Mouse (Mus musculus): Measurements from ENCODE around the gene Pik3ap1. TPM values are rescaled to one million over a fixed set of nuclear protein-coding genes. Genes with fewer than 3 reads are reported as not detected.
"Not testable (repeated sequence)": the region's sequence is repeated elsewhere in the genome, so short reads cannot be mapped to it uniquely, and the experiment has no call there.

The Pik3ap1 gene
- 1.5 and 2.0 TPM in 2 replicates for polyA plus RNA-seq (2014; fragmentation: Nextera tagmentation; extraction: Ambion mirVana)

GRCm38 (mm10) chr19:41384922-41385508 lies at the start of gene Pik3ap1:
TSS of gene Pik3ap1 (minus strand) at chr19:41385102.
- Histone ChIP-seq H3K9me3 (ENCODE audit: control insufficient read depth, low read length) (no peaks in the 10 kb centered on the region), H3K27ac (ENCODE audit: low read depth, low read length) (no peak within 1 kb of the TSS), H3K4me1 (ENCODE audit: control insufficient read depth, insufficient read depth, low read length) (peaks cover 4% of the 10 kb centered on the region; the same call in 1 of the 2 replicates), H3K36me3 (ENCODE audit: control insufficient read depth, insufficient read depth, low read length) (no peaks in the 10 kb centered on the region), H3K9ac (ENCODE audit: low read length) (peak within 1 kb of the TSS; percentile 52), H3K4me3 (ENCODE audit: low read depth, low read length) (peak within 1 kb of the TSS; percentile 43), H3K27me3 (ENCODE audit: control insufficient read depth, insufficient read depth, low read length) (peaks cover 6% of the 10 kb centered on the region; the same call in 1 of the 2 replicates), H3K4me2 (ENCODE audit: low read depth) (peak within 1 kb of the TSS; percentile 98)
- DNase-seq (ENCODE audit: low spot score) (peak; percentile 41), ATAC-seq (ENCODE audit: insufficient read depth, low FRiP score, low TSS enrichment) (no peak)
- WGBS = under 1% methylated on average over 41 of the region's 41 CpGs

GRCm38 (mm10) chr19:41431512-41432164 lies 46.7 kb upstream of the Pik3ap1 start:
- not testable (repeated sequence) for H3K4me1 ChIP-seq (ENCODE audit: control insufficient read depth, insufficient read depth, low read length); H3K4me3 ChIP-seq (ENCODE audit: low read depth, low read length); H3K27me3 ChIP-seq (ENCODE audit: control insufficient read depth, insufficient read depth, low read length); DNase-seq (ENCODE audit: low spot score); H3K36me3 ChIP-seq (ENCODE audit: control insufficient read depth, insufficient read depth, low read length); ATAC-seq (ENCODE audit: insufficient read depth, low FRiP score, low TSS enrichment); H3K4me2 ChIP-seq (ENCODE audit: low read depth); H3K27ac ChIP-seq (ENCODE audit: low read depth, low read length); H3K9ac ChIP-seq (ENCODE audit: low read length); H3K9me3 ChIP-seq (ENCODE audit: control insufficient read depth, low read length)
- WGBS = no CpG with 5 or more reads among the region's 6 CpGs

- not testable (repeated sequence) for H3K36me3 ChIP-seq (ENCODE audit: control insufficient read depth, insufficient read depth, low read length); ATAC-seq (ENCODE audit: insufficient read depth, low FRiP score, low TSS enrichment); H3K27me3 ChIP-seq (ENCODE audit: control insufficient read depth, insufficient read depth, low read length); H3K9ac ChIP-seq (ENCODE audit: low read length); H3K27ac ChIP-seq (ENCODE audit: low read depth, low read length); H3K4me1 ChIP-seq (ENCODE audit: control insufficient read depth, insufficient read depth, low read length); H3K4me2 ChIP-seq (ENCODE audit: low read depth); H3K4me3 ChIP-seq (ENCODE audit: low read depth, low read length); DNase-seq (ENCODE audit: low spot score); H3K9me3 ChIP-seq (ENCODE audit: control insufficient read depth, low read length)
- WGBS = no CpG with 5 or more reads among the region's 8 CpGs
Observed at GRCm38 (mm10) chr19:41425927-41426772, 41.2 kb upstream of the Pik3ap1 start.

GRCm38 (mm10) chr19:41421264-41421663 lies 36.4 kb upstream of the Pik3ap1 start:
- 79% methylated on average over 2 of the region's 2 CpGs for WGBS
- Histone ChIP-seq H3K36me3 (ENCODE audit: control insufficient read depth, insufficient read depth, low read length) (no peaks in the 10 kb centered on the region), H3K9me3 (ENCODE audit: control insufficient read depth, low read length) (no peaks in the 10 kb centered on the region), H3K4me1 (ENCODE audit: control insufficient read depth, insufficient read depth, low read length) (no peaks in the 10 kb centered on the region), H3K9ac (ENCODE audit: low read length) (no peak overlapping the region), H3K27ac (ENCODE audit: low read depth, low read length) (no peak overlapping the region), H3K27me3 (ENCODE audit: control insufficient read depth, insufficient read depth, low read length) (no peaks in the 10 kb centered on the region), H3K4me3 (ENCODE audit: low read depth, low read length) (no peak overlapping the region), H3K4me2 (ENCODE audit: low read depth) (no peak overlapping the region)
- no peak for DNase-seq (ENCODE audit: low spot score)
- no peak for ATAC-seq (ENCODE audit: insufficient read depth, low FRiP score, low TSS enrichment)

- WGBS = 82% methylated on average over 2 of the region's 2 CpGs
- H3K27ac ChIP-seq (ENCODE audit: low read depth, low read length) = no peak overlapping the region
- H3K9ac ChIP-seq (ENCODE audit: low read length) = no peak overlapping the region
- no peaks in the 10 kb centered on the region for H3K4me1 ChIP-seq (ENCODE audit: control insufficient read depth, insufficient read depth, low read length)
- H3K36me3 ChIP-seq (ENCODE audit: control insufficient read depth, insufficient read depth, low read length) = no peaks in the 10 kb centered on the region
- H3K27me3 ChIP-seq (ENCODE audit: control insufficient read depth, insufficient read depth, low read length) = no peaks in the 10 kb centered on the region
- no peaks in the 10 kb centered on the region for H3K9me3 ChIP-seq (ENCODE audit: control insufficient read depth, low read length)
- DNase-seq (ENCODE audit: low spot score) (no peak), ATAC-seq (ENCODE audit: insufficient read depth, low FRiP score, low TSS enrichment) (no peak)
- no peak overlapping the region for H3K4me2 ChIP-seq (ENCODE audit: low read depth)
- H3K4me3 ChIP-seq (ENCODE audit: low read depth, low read length) = no peak overlapping the region
Observed at GRCm38 (mm10) chr19:41418786-41419185, 33.9 kb upstream of the Pik3ap1 start.

- Histone ChIP-seq H3K4me3 (ENCODE audit: low read depth, low read length) (no peak overlapping the region), H3K36me3 (ENCODE audit: control insufficient read depth, insufficient read depth, low read length) (no peaks in the 10 kb centered on the region), H3K9ac (ENCODE audit: low read length) (no peak overlapping the region), H3K27me3 (ENCODE audit: control insufficient read depth, insufficient read depth, low read length) (no peaks in the 10 kb centered on the region), H3K4me1 (ENCODE audit: control insufficient read depth, insufficient read depth, low read length) (no peaks in the 10 kb centered on the region), H3K9me3 (ENCODE audit: control insufficient read depth, low read length) (no peaks in the 10 kb centered on the region), H3K27ac (ENCODE audit: low read depth, low read length) (no peak overlapping the region), H3K4me2 (ENCODE audit: low read depth) (no peak overlapping the region)
- ATAC-seq (ENCODE audit: insufficient read depth, low FRiP score, low TSS enrichment) = no peak
- DNase-seq (ENCODE audit: low spot score) = no peak
- 47% methylated on average over 5 of the region's 5 CpGs for WGBS
Observed at GRCm38 (mm10) chr19:41417995-41418394, 33.1 kb upstream of the Pik3ap1 start.

GRCm38 (mm10) chr19:41416201-41416600 lies 31.3 kb upstream of the Pik3ap1 start:
- Histone ChIP-seq H3K4me3 (ENCODE audit: low read depth, low read length) (no peak overlapping the region), H3K9ac (ENCODE audit: low read length) (no peak overlapping the region), H3K9me3 (ENCODE audit: control insufficient read depth, low read length) (no peaks in the 10 kb centered on the region), H3K27ac (ENCODE audit: low read depth, low read length) (no peak overlapping the region), H3K4me1 (ENCODE audit: control insufficient read depth, insufficient read depth, low read length) (no peaks in the 10 kb centered on the region), H3K27me3 (ENCODE audit: control insufficient read depth, insufficient read depth, low read length) (no peaks in the 10 kb centered on the region), H3K36me3 (ENCODE audit: control insufficient read depth, insufficient read depth, low read length) (no peaks in the 10 kb centered on the region), H3K4me2 (ENCODE audit: low read depth) (no peak overlapping the region)
- WGBS = 38% methylated on average over 10 of the region's 10 CpGs
- no peak for DNase-seq (ENCODE audit: low spot score)
- ATAC-seq (ENCODE audit: insufficient read depth, low FRiP score, low TSS enrichment) = no peak

GRCm38 (mm10) chr19:41402603-41403002 lies 17.7 kb upstream of the Pik3ap1 start:
- DNase-seq (ENCODE audit: low spot score) (no peak), ATAC-seq (ENCODE audit: insufficient read depth, low FRiP score, low TSS enrichment) (no peak)
- H3K4me2 ChIP-seq (ENCODE audit: low read depth) = no peak overlapping the region
- H3K4me3 ChIP-seq (ENCODE audit: low read depth, low read length) = no peak overlapping the region
- 84% methylated on average over 8 of the region's 8 CpGs for WGBS
- no peaks in the 10 kb centered on the region for H3K9me3 ChIP-seq (ENCODE audit: control insufficient read depth, low read length)
- H3K27ac ChIP-seq (ENCODE audit: low read depth, low read length) = no peak overlapping the region
- no peaks in the 10 kb centered on the region for H3K36me3 ChIP-seq (ENCODE audit: control insufficient read depth, insufficient read depth, low read length)
- H3K9ac ChIP-seq (ENCODE audit: low read length) = no peak overlapping the region
- H3K4me1 ChIP-seq (ENCODE audit: control insufficient read depth, insufficient read depth, low read length) = no peaks in the 10 kb centered on the region
- no peaks in the 10 kb centered on the region for H3K27me3 ChIP-seq (ENCODE audit: control insufficient read depth, insufficient read depth, low read length)
